In genomic region chr12:101019031-101019430, GRCm38 (mm10) we compare ENCODE assay signal across 13 mouse cellular contexts. TPM values are rescaled to one million over a fixed set of nuclear protein-coding genes. Genes with fewer than 3 reads are reported as not detected.
DNase-seq lines count a peak whose midpoint lies in the region; ATAC-seq and TF ChIP-seq lines count a peak whose summit lies in the region.
"Had no signal": no experiment of that assay in that cellular context is flagged by ENCODE, and none has a peak within 500 bp of the region (broad histone marks: within the 10 kb centered on the region; RNA-seq: fewer than 3 reads in every experiment).

No protein-coding gene starts in this region.

- TF ChIP-seq CTCF in hindbrain, postnatal 0 days (IDR thresholded peaks at IDR 0.05; ENCODE audit: low read depth), result no peak
- no peak for TF ChIP-seq CTCF in stomach, postnatal 0 days (IDR thresholded peaks at IDR 0.05; ENCODE audit: low read depth)

- 0 out of 2 replicates have a peak, but pooled peaks cover 5% of the 10 kb centered on the region for H3K9me3 ChIP-seq in hindbrain, embryonic 12.5 days (replicated peaks)
- no peaks in the 10 kb centered on the region for H3K9me3 ChIP-seq in hindbrain, postnatal 0 days (ENCODE audit: low read length)
- no peaks in the 10 kb centered on the region for H3K9me3 ChIP-seq in stomach, embryonic 15.5 days
- H3K9me3 ChIP-seq in stomach, postnatal 0 days (ENCODE audit: control insufficient read depth, low read length), result no peaks in the 10 kb centered on the region
- no peaks in the 10 kb centered on the region for H3K9me3 ChIP-seq in intestine, embryonic 16.5 days (ENCODE audit: control insufficient read depth, low read length)
- no peaks in the 10 kb centered on the region for H3K9me3 ChIP-seq in neural tube, embryonic 15.5 days (replicated peaks)
- H3K9me3 ChIP-seq in limb, embryonic 10.5 days (replicated peaks), result no peaks in the 10 kb centered on the region

- WGBS in hindbrain, embryonic 12.5 days, result 46% methylated on average over 5 of the region's 5 CpGs
- 41% methylated on average over 5 of the region's 5 CpGs for WGBS in hindbrain, postnatal 0 days
- 57% methylated on average over 5 of the region's 5 CpGs for WGBS in stomach, embryonic 15.5 days
- 65% methylated on average over 5 of the region's 5 CpGs for WGBS in stomach, postnatal 0 days
- WGBS in intestine, embryonic 16.5 days, result 63% methylated on average over 5 of the region's 5 CpGs
- 35% methylated on average over 5 of the region's 5 CpGs for WGBS in neural tube, embryonic 15.5 days
- WGBS in limb, embryonic 10.5 days, result 83% methylated on average over 5 of the region's 5 CpGs

- peaks cover 2% of the 10 kb centered on the region; the same call in 1 of the 2 replicates for H3K27me3 ChIP-seq in hindbrain, embryonic 12.5 days
- H3K27me3 ChIP-seq in hindbrain, postnatal 0 days (ENCODE audit: insufficient read depth, low read length), result no peaks in the 10 kb centered on the region
- no peaks in the 10 kb centered on the region for H3K27me3 ChIP-seq in stomach, embryonic 15.5 days (replicated peaks)
- no peaks in the 10 kb centered on the region for H3K27me3 ChIP-seq in stomach, postnatal 0 days (ENCODE audit: control insufficient read depth, insufficient read depth, low read length)
- H3K27me3 ChIP-seq in intestine, embryonic 16.5 days (replicated peaks; ENCODE audit: control insufficient read depth, insufficient read depth, low read length), result no peaks in the 10 kb centered on the region
- no peaks in the 10 kb centered on the region for H3K27me3 ChIP-seq in neural tube, embryonic 15.5 days (replicated peaks)
- peaks cover 14% of the 10 kb centered on the region for H3K27me3 ChIP-seq in limb, embryonic 10.5 days (ENCODE audit: low read depth, poor library complexity, severe bottlenecking)

- H3K9ac ChIP-seq in hindbrain, embryonic 12.5 days, result no peak overlapping the region
- no peak overlapping the region for H3K9ac ChIP-seq in hindbrain, postnatal 0 days (replicated peaks; ENCODE audit: low read length)
- no peak overlapping the region for H3K9ac ChIP-seq in stomach, embryonic 15.5 days
- H3K9ac ChIP-seq in stomach, postnatal 0 days (ENCODE audit: low read length), result no peak overlapping the region
- no peak overlapping the region for H3K9ac ChIP-seq in intestine, embryonic 16.5 days (ENCODE audit: low read depth, low read length)
- no peak overlapping the region for H3K9ac ChIP-seq in neural tube, embryonic 15.5 days (replicated peaks)

- H3K4me2 ChIP-seq in hindbrain, embryonic 12.5 days (replicated peaks), result no peak overlapping the region
- H3K4me2 ChIP-seq in hindbrain, postnatal 0 days (ENCODE audit: low read depth, low read length), result no peak overlapping the region
- no peak overlapping the region for H3K4me2 ChIP-seq in stomach, embryonic 15.5 days
- no peak overlapping the region for H3K4me2 ChIP-seq in stomach, postnatal 0 days (replicated peaks; ENCODE audit: low read depth)
- H3K4me2 ChIP-seq in intestine, embryonic 16.5 days (ENCODE audit: low read depth, low read length), result peak overlapping the region; percentile 39
- H3K4me2 ChIP-seq in neural tube, embryonic 15.5 days, result 0 out of 2 replicates have a peak overlapping the region, but pooled peaks have one; percentile 32

- DNase-seq in hindbrain, postnatal 0 days (ENCODE audit: low spot score), result no peak
- no peak for DNase-seq in stomach, postnatal 0 days (ENCODE audit: low spot score)
- DNase-seq in left cerebral cortex, adult 11 months (ENCODE audit: low spot score), result no peak
- no peak for DNase-seq in limb, embryonic 10.5 days (ENCODE audit: low spot score)
- DNase-seq: adrenal gland, postnatal 10 days; gastrocnemius, postnatal 10 days; kidney, adult 8-10 months; left cerebral cortex, postnatal 4 days had no signal

- no peak overlapping the region for H3K4me3 ChIP-seq in hindbrain, embryonic 12.5 days
- no peak overlapping the region for H3K4me3 ChIP-seq in hindbrain, postnatal 0 days (ENCODE audit: low read length)
- H3K4me3 ChIP-seq in stomach, embryonic 15.5 days (replicated peaks), result no peak overlapping the region
- no peak overlapping the region for H3K4me3 ChIP-seq in stomach, postnatal 0 days (ENCODE audit: low read depth, low read length)
- H3K4me3 ChIP-seq in intestine, embryonic 16.5 days (ENCODE audit: low read length), result no peak overlapping the region
- H3K4me3 ChIP-seq in neural tube, embryonic 15.5 days (replicated peaks), result no peak overlapping the region
- no peak overlapping the region for H3K4me3 ChIP-seq in limb, embryonic 10.5 days

- H3K27ac ChIP-seq in hindbrain, embryonic 12.5 days, result peak overlapping the region; percentile 50
- no peak overlapping the region for H3K27ac ChIP-seq in hindbrain, postnatal 0 days
- peak overlapping the region; percentile 59; the same call in 1 of the 2 replicates for H3K27ac ChIP-seq in stomach, embryonic 15.5 days
- H3K27ac ChIP-seq in stomach, postnatal 0 days (replicated peaks), result no peak overlapping the region; the same call in 1 of the 2 replicates
- peak overlapping the region; percentile 87 for H3K27ac ChIP-seq in intestine, embryonic 16.5 days (ENCODE audit: low read length)
- no peak overlapping the region; the same call in 1 of the 2 replicates for H3K27ac ChIP-seq in neural tube, embryonic 15.5 days (replicated peaks)
- no peak overlapping the region for H3K27ac ChIP-seq in limb, embryonic 10.5 days

- TF ChIP-seq EP300 in stomach, postnatal 0 days (optimal IDR thresholded peaks at IDR 0.05), result no peak

- H3K36me3 ChIP-seq in hindbrain, embryonic 12.5 days, result peaks cover 18% of the 10 kb centered on the region
- no peaks in the 10 kb centered on the region for H3K36me3 ChIP-seq in hindbrain, postnatal 0 days (ENCODE audit: insufficient read depth, low read length)
- no peaks in the 10 kb centered on the region for H3K36me3 ChIP-seq in stomach, embryonic 15.5 days
- H3K36me3 ChIP-seq in stomach, postnatal 0 days (ENCODE audit: control insufficient read depth, insufficient read depth, low read length), result no peaks in the 10 kb centered on the region
- no peaks in the 10 kb centered on the region for H3K36me3 ChIP-seq in intestine, embryonic 16.5 days (ENCODE audit: control insufficient read depth, insufficient read depth, low read length)
- no peaks in the 10 kb centered on the region for H3K36me3 ChIP-seq in neural tube, embryonic 15.5 days
- peaks cover 25% of the 10 kb centered on the region for H3K36me3 ChIP-seq in limb, embryonic 10.5 days

- H3K4me1 ChIP-seq in hindbrain, embryonic 12.5 days, result peaks cover 60% of the 10 kb centered on the region
- H3K4me1 ChIP-seq in hindbrain, postnatal 0 days (ENCODE audit: insufficient read depth, low read length), result peaks cover 18% of the 10 kb centered on the region
- peaks cover 64% of the 10 kb centered on the region for H3K4me1 ChIP-seq in stomach, embryonic 15.5 days
- peaks cover 8% of the 10 kb centered on the region; the same call in 1 of the 2 replicates for H3K4me1 ChIP-seq in stomach, postnatal 0 days (replicated peaks; ENCODE audit: control insufficient read depth, insufficient read depth)
- peaks cover 48% of the 10 kb centered on the region for H3K4me1 ChIP-seq in intestine, embryonic 16.5 days (ENCODE audit: control insufficient read depth, insufficient read depth, low read length)
- peaks cover 62% of the 10 kb centered on the region for H3K4me1 ChIP-seq in neural tube, embryonic 15.5 days
- H3K4me1 ChIP-seq in limb, embryonic 10.5 days, result peaks cover 63% of the 10 kb centered on the region

- ATAC-seq in hindbrain, embryonic 12.5 days (ENCODE audit: low FRiP score), result no peak
- no peak for ATAC-seq in hindbrain, postnatal 0 days
- no peak for ATAC-seq in stomach, embryonic 15.5 days (ENCODE audit: insufficient read depth, low FRiP score, low read depth)
- no peak for ATAC-seq in stomach, postnatal 0 days (ENCODE audit: low FRiP score, low TSS enrichment)
- no peak for ATAC-seq in intestine, embryonic 16.5 days
- ATAC-seq in neural tube, embryonic 15.5 days (ENCODE audit: low FRiP score), result no peak
- ATAC-seq: lung, postnatal 0 days had no signal

RNA-seq across cellular contexts. Expression of gene Ccdc88c, which starts 9.8 kb away (rescaled TPM):
- 15.0 and 17.7 TPM in 2 replicates for polyA plus RNA-seq in hindbrain, embryonic 12.5 days (2016; fragmentation: Nextera tagmentation; extraction: Ambion mirVana)
- 17.7 and 23.3 TPM in 2 replicates for total RNA-seq in hindbrain, postnatal 0 days (2014; rRNA removed)
- 11.2 and 13.0 TPM in 2 replicates for polyA plus RNA-seq in hindbrain, postnatal 0 days (2015; fragmentation: Nextera tagmentation; extraction: Ambion mirVana)
- polyA plus RNA-seq in stomach, embryonic 15.5 days (2015; fragmentation: Nextera tagmentation; extraction: Ambion mirVana), result 9.4 and 11.1 TPM in 2 replicates
- 5.7 and 6.0 TPM in 2 replicates for polyA plus RNA-seq in stomach, postnatal 0 days (2015; fragmentation: Nextera tagmentation; extraction: Ambion mirVana)
- polyA plus RNA-seq in intestine, embryonic 16.5 days (2015; fragmentation: Nextera tagmentation; extraction: Ambion mirVana), result 13.1 and 13.6 TPM in 2 replicates
- 9.6 and 10.1 TPM in 2 replicates for polyA plus RNA-seq in neural tube, embryonic 15.5 days (2015; fragmentation: Nextera tagmentation; extraction: Ambion mirVana)
- polyA plus RNA-seq in limb, embryonic 10.5 days (2016; fragmentation: Nextera tagmentation; extraction: Ambion mirVana), result 4.9 and 5.1 TPM in 2 replicates

Comparison
In these comparisons a context has a peak if more than half of its experiments do, and no peak if none do; other contexts are left out.
1. H3K27ac ChIP-seq: peak in hindbrain, embryonic 12.5 days (single experiment), stomach, embryonic 15.5 days (single experiment) and intestine, embryonic 16.5 days (single experiment); none in hindbrain, postnatal 0 days (single experiment), stomach, postnatal 0 days (single experiment), neural tube, embryonic 15.5 days (single experiment) and limb, embryonic 10.5 days (single experiment).
2. H3K4me2 ChIP-seq: peak in intestine, embryonic 16.5 days (single experiment) and neural tube, embryonic 15.5 days (single experiment); none in hindbrain, embryonic 12.5 days (single experiment), hindbrain, postnatal 0 days (single experiment), stomach, embryonic 15.5 days (single experiment) and stomach, postnatal 0 days (single experiment).